Mouse (Mus musculus) embryonic fibroblast, embryonic 13.5 days (primary cell): ENCODE measurements at regions not wholly inside any gene's neighbourhood (a gene's known extent, or its start where the extent isn't known, plus 50 kb on each side); places are given as distances from the start of the nearest gene placed in this dataset.

ENCODE experiments used
- CTCF ChIP-seq: IDR thresholded peaks from 2 replicates; pipeline ENCODE4 v1.5.1; 2011; ENCODE audit warnings: mild to moderate bottlenecking, control low read depth, low read length, moderate library complexity, borderline replicate concordance; ENCODE audit not compliant: insufficient read depth
- POLR2A ChIP-seq: IDR thresholded peaks from 2 replicates; pipeline ENCODE4 v1.6.1; 2011; ENCODE audit warnings: low read depth, mild to moderate bottlenecking, control low read depth, low read length, moderate library complexity

GRCm38 (mm10) chr4:93406876-93407275, 71.6 kb upstream of the Tusc1 start:
- TF ChIP-seq CTCF (no peak), POLR2A (no peak)
